Mouse (Mus musculus): Measurements from ENCODE around the gene Nostrin. TPM values are rescaled to one million over a fixed set of nuclear protein-coding genes. Genes with fewer than 3 reads are reported as not detected.
A peak's percentile ranks its signal among the peaks of the same experiment; 100 is the strongest.

Nostrin gene
- polyA plus RNA-seq, 1 experiment from 2014 or later: 19.5 TPM

DNA sequence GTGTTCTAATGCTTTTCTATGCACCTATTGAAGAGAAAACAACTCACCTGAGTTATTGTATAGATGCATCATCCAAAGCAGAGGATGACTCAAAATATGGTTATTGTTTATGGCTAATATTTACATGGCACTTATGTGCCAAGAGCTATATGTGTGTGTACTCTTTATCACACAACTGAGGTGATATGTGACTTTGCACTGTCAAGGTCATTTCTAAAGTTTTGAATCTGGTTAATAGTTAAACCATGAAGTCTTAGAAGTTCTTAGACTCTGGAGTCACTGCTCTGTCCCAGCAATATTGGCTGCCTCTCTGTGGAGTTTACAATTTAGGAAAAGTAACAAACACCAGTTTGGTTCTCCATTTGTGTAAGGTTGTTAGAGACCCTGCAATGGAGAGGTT is 23.3 kb downstream of the Nostrin start:
- Histone ChIP-seq H3K27ac (ENCODE audit: low read length) (no peak overlapping the region), H3K4me2 (ENCODE audit: low read depth, low read length) (no peak overlapping the region), H3K9ac (ENCODE audit: low read length) (no peak overlapping the region), H3K4me3 (ENCODE audit: low read length) (no peak overlapping the region), H3K9me3 (ENCODE audit: control insufficient read depth, low read length) (no peaks in the 10 kb centered on the region), H3K4me1 (replicated peaks; ENCODE audit: control insufficient read depth, insufficient read depth, low read length) (0 out of 2 replicates have a peak, but pooled peaks cover 2% of the 10 kb centered on the region), H3K36me3 (ENCODE audit: control insufficient read depth, insufficient read depth, low read length) (no peaks in the 10 kb centered on the region), H3K27me3 (ENCODE audit: control insufficient read depth, insufficient read depth, low read depth, low read length) (no peaks in the 10 kb centered on the region; the same call in 1 of the 2 replicates)
- no peak for ATAC-seq (ENCODE audit: low read depth)

DNA sequence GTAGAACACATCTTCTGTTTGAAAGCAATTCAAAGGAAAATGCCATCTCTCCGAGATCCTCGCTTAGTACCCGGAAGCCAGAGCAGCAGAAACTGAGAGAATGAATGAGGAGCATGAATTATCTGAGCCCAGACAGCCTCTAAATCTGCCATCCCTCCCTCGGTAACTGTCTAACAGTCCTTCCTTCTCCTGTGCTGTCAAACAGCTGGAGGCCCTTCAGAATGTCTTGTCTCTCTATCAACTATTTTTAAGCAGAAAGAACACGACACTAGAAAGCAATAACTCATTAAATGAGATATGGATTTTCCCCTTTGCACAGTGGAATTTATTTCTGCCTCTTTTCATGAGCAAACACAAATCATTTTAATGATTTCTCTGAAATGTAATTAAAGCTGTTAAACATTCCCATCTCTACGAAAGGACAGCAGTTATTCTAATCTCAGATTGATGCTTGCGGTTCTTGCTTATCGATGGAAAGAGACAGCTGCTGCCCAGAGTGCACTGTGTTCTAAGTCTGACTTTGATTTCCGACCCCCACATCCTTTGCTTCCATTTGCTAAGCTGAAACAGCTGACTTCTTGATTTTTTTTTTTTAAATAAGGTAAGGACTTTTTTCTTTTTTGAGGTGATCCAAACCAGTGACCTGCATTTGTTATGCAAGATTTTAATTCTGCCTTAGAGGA is 34.9 kb downstream of the Nostrin start:
- WGBS: 44% methylated on average over 9 of the region's 9 CpGs
- no peaks in the 10 kb centered on the region for H3K36me3 ChIP-seq (ENCODE audit: control insufficient read depth, insufficient read depth, low read length)
- H3K4me2 ChIP-seq (ENCODE audit: low read depth, low read length): no peak overlapping the region
- ATAC-seq (ENCODE audit: low read depth): no peak
- H3K4me3 ChIP-seq (ENCODE audit: low read length): no peak overlapping the region
- H3K4me1 ChIP-seq (replicated peaks; ENCODE audit: control insufficient read depth, insufficient read depth, low read length): no peaks in the 10 kb centered on the region
- H3K9me3 ChIP-seq (ENCODE audit: control insufficient read depth, low read length): no peaks in the 10 kb centered on the region
- H3K9ac ChIP-seq (ENCODE audit: low read length): no peak overlapping the region
- no peaks in the 10 kb centered on the region for H3K27me3 ChIP-seq (ENCODE audit: control insufficient read depth, insufficient read depth, low read depth, low read length)
- H3K27ac ChIP-seq (ENCODE audit: low read length): no peak overlapping the region

DNA sequence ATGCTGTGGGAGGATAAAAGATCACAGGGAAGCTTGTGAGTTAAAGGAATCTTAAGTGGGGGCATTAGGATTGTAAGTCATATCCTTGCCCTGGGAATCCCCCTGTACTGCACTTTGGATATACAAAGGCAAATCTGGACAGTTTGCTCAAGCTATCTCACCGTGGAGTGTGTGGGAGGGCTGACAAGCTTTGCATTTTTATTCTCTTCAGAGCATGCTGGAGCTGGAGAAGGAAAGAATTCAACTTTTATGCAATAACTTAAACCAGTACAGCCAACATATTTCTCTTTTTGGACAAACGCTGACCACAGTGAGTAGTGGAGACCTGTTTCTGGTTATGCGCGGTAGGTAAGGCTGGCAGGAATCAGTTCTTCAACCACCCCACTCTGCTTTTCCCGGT is 39.7 kb downstream of the Nostrin start:
- no peak for ATAC-seq (ENCODE audit: low read depth)
- 63% methylated on average over 5 of the region's 5 CpGs for WGBS
- no peaks in the 10 kb centered on the region for H3K4me1 ChIP-seq (replicated peaks; ENCODE audit: control insufficient read depth, insufficient read depth, low read length)
- no peak overlapping the region for H3K4me3 ChIP-seq (ENCODE audit: low read length)
- no peak overlapping the region for H3K4me2 ChIP-seq (ENCODE audit: low read depth, low read length)
- H3K36me3 ChIP-seq (ENCODE audit: control insufficient read depth, insufficient read depth, low read length): no peaks in the 10 kb centered on the region
- H3K27me3 ChIP-seq (ENCODE audit: control insufficient read depth, insufficient read depth, low read depth, low read length): no peaks in the 10 kb centered on the region
- H3K9ac ChIP-seq (ENCODE audit: low read length): no peak overlapping the region
- no peak overlapping the region for H3K27ac ChIP-seq (ENCODE audit: low read length)
- H3K9me3 ChIP-seq (ENCODE audit: control insufficient read depth, low read length): no peaks in the 10 kb centered on the region

DNA sequence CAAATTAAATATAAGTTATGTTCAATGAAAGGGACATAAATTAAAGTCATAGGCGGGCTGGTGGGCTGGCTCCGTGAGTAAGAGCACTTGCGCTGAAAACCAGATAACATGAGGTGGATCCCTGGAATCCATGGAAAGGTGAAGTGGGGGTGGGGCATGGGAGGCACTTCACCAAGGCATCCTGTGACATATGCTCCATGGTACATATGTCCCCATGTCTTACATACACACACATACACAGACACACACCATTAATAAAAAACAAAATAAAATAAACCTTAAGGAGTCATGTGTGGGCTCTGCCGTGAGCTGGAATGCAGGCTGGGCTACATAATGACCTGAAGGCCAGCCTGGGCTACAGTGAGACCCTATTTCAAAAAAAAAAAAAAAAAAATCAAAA is 44.1 kb downstream of the Nostrin start:
- H3K4me3 ChIP-seq (ENCODE audit: low read length): no peak overlapping the region
- no peaks in the 10 kb centered on the region for H3K4me1 ChIP-seq (replicated peaks; ENCODE audit: control insufficient read depth, insufficient read depth, low read length)
- ATAC-seq (ENCODE audit: low read depth): no peak
- no peaks in the 10 kb centered on the region for H3K27me3 ChIP-seq (ENCODE audit: control insufficient read depth, insufficient read depth, low read depth, low read length)
- H3K36me3 ChIP-seq (ENCODE audit: control insufficient read depth, insufficient read depth, low read length): 0 out of 2 replicates have a peak, but pooled peaks cover 3% of the 10 kb centered on the region
- no peak overlapping the region for H3K27ac ChIP-seq (ENCODE audit: low read length)
- H3K4me2 ChIP-seq (ENCODE audit: low read depth, low read length): no peak overlapping the region
- no peak overlapping the region for H3K9ac ChIP-seq (ENCODE audit: low read length)
- 78% methylated on average over 4 of the region's 4 CpGs for WGBS
- no peaks in the 10 kb centered on the region for H3K9me3 ChIP-seq (ENCODE audit: control insufficient read depth, low read length)

DNA sequence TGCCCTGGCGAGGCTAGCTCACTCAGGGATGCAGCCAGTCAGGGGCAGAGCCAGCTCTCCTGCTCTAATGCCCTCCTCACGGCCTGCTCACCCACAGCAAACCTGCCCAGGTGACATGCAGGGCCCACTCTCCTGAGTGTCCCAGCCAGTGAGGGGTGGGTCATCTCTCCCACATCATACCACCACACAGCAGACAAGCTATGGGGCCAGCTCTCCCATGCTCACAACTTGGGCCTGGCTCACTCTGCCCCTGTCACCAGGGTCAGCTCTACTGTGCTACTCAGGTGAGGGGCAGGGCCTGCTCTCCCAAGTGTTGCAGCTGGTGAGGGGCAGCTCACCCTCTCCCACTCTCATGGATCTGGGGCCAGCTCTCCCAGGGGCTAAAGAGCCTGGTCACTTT is 52.4 kb downstream of the Nostrin start:
- H3K4me3 ChIP-seq (ENCODE audit: low read length): no peak overlapping the region
- WGBS: 92% methylated on average over 2 of the region's 2 CpGs

DNA sequence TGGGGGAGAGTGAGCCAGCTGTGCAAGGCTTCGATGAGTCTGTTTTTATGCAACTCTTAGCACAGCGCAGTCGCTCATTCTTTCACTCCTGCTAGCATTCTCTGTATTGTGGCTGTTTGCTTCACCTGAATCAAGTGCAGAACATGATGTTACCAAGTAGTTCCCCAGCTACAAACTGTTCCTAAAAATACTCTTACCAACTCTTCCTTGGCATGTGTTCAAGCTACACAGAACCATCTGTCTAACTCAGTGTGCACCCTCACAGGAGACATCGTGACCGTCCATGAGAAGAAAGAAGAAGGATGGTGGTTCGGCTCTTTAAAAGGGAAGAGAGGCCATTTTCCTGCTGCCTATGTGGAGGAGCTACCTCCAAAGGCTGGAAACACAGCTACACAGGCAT is 53.1 kb downstream of the Nostrin start:
- no peaks in the 10 kb centered on the region for H3K27me3 ChIP-seq (ENCODE audit: control insufficient read depth, insufficient read depth, low read depth, low read length)
- no peaks in the 10 kb centered on the region for H3K4me1 ChIP-seq (replicated peaks; ENCODE audit: control insufficient read depth, insufficient read depth, low read length)
- no peak for ATAC-seq (ENCODE audit: low read depth)
- H3K4me2 ChIP-seq (ENCODE audit: low read depth, low read length): no peak overlapping the region
- no peak overlapping the region for H3K4me3 ChIP-seq (ENCODE audit: low read length)
- no peak overlapping the region for H3K27ac ChIP-seq (ENCODE audit: low read length)
- H3K9me3 ChIP-seq (ENCODE audit: control insufficient read depth, low read length): no peaks in the 10 kb centered on the region
- H3K9ac ChIP-seq (ENCODE audit: low read length): no peak overlapping the region
- peaks cover 15% of the 10 kb centered on the region for H3K36me3 ChIP-seq (ENCODE audit: control insufficient read depth, insufficient read depth, low read length)
- 85% methylated on average over 6 of the region's 6 CpGs for WGBS

More for the DNA sequence above, 52.4 kb downstream of the Nostrin start:
- no peak overlapping the region for H3K27ac ChIP-seq (ENCODE audit: low read length)
- no peaks in the 10 kb centered on the region for H3K9me3 ChIP-seq (ENCODE audit: control insufficient read depth, low read length)
- H3K9ac ChIP-seq (ENCODE audit: low read length): no peak overlapping the region
- H3K36me3 ChIP-seq (ENCODE audit: control insufficient read depth, insufficient read depth, low read length): peaks cover 8% of the 10 kb centered on the region
- H3K27me3 ChIP-seq (ENCODE audit: control insufficient read depth, insufficient read depth, low read depth, low read length): no peaks in the 10 kb centered on the region
- H3K4me1 ChIP-seq (replicated peaks; ENCODE audit: control insufficient read depth, insufficient read depth, low read length): no peaks in the 10 kb centered on the region
- H3K4me2 ChIP-seq (ENCODE audit: low read depth, low read length): no peak overlapping the region
- ATAC-seq (ENCODE audit: low read depth): no peak

DNA sequence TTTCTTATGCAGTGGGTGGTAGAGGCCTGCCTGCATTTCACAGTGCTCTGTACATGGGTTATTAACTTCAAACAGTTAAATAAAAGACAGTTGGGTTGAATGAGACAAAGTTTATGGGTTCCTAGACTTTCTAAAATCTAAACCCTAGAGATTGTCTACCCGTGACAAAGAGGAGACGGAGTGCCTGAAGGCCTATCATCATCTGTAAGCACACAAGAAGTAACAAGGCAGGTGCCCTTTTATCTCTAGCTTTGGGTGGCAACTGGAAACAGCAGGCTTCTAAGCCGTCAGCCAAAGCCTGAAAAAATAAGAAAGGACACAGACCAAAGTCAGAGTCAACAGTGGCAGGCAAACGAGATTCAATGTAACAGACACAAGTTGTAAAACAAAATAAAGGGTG is 53.6 kb downstream of the Nostrin start:
- Histone ChIP-seq H3K9me3 (ENCODE audit: control insufficient read depth, low read length) (no peaks in the 10 kb centered on the region), H3K36me3 (ENCODE audit: control insufficient read depth, insufficient read depth, low read length) (peaks cover 19% of the 10 kb centered on the region), H3K4me2 (ENCODE audit: low read depth, low read length) (no peak overlapping the region), H3K4me3 (ENCODE audit: low read length) (no peak overlapping the region), H3K9ac (ENCODE audit: low read length) (no peak overlapping the region), H3K27ac (ENCODE audit: low read length) (no peak overlapping the region), H3K4me1 (replicated peaks; ENCODE audit: control insufficient read depth, insufficient read depth, low read length) (no peaks in the 10 kb centered on the region), H3K27me3 (ENCODE audit: control insufficient read depth, insufficient read depth, low read depth, low read length) (no peaks in the 10 kb centered on the region)
- no peak for ATAC-seq (ENCODE audit: low read depth)
- WGBS: 80% methylated on average over 4 of the region's 4 CpGs

DNA sequence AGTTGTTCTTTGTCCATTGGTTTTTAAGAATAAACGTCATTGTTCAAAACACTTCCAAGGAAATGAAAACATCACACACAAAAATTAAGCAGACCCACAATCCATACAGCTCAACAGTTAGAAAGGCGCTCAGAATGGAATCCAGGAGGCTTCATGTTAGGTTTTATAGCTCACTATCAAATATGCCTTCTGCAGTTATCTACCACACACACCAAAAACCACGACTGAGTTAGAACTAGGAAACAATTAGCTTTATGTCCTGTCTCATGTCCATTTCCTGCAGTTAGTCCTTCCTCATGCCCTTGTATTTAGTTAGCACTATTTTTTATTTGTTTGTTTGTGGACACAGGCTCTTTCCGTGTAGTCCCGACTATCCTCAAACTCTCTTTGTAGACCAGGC is 55.5 kb downstream of the Nostrin start:
- Histone ChIP-seq H3K36me3 (ENCODE audit: control insufficient read depth, insufficient read depth, low read length) (peaks cover 21% of the 10 kb centered on the region), H3K9ac (ENCODE audit: low read length) (no peak overlapping the region), H3K4me2 (ENCODE audit: low read depth, low read length) (no peak overlapping the region), H3K4me3 (ENCODE audit: low read length) (no peak overlapping the region), H3K9me3 (ENCODE audit: control insufficient read depth, low read length) (no peaks in the 10 kb centered on the region), H3K4me1 (replicated peaks; ENCODE audit: control insufficient read depth, insufficient read depth, low read length) (no peaks in the 10 kb centered on the region), H3K27me3 (ENCODE audit: control insufficient read depth, insufficient read depth, low read depth, low read length) (no peaks in the 10 kb centered on the region), H3K27ac (ENCODE audit: low read length) (no peak overlapping the region)
- 81% methylated on average over 5 of the region's 5 CpGs for WGBS
- ATAC-seq (ENCODE audit: low read depth): no peak

DNA sequence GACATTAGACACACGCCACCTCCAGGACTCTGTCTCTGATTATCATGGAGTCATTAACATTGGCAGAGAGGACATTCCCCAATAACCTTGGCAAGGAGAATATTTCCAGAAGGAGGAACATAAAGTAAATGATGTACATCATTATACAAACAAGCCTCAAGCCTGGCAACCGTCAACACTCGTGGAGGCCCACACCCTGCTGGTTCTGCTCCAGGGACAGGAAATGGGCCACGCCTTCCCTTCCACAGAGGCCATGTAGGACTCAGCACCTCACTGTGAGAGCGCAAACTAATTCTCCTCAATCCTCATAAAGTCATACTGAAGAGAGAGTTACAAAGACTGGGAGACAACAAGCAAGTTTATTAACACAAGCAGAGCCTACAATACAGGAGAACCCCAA is 58.0 kb downstream of the Nostrin start:
- no peaks in the 10 kb centered on the region for H3K9me3 ChIP-seq (ENCODE audit: control insufficient read depth, low read length)
- no peak overlapping the region for H3K9ac ChIP-seq (ENCODE audit: low read length)
- H3K27ac ChIP-seq (ENCODE audit: low read length): no peak overlapping the region
- no peak overlapping the region for H3K4me3 ChIP-seq (ENCODE audit: low read length)
- no peaks in the 10 kb centered on the region for H3K27me3 ChIP-seq (ENCODE audit: control insufficient read depth, insufficient read depth, low read depth, low read length)
- 77% methylated on average over 5 of the region's 5 CpGs for WGBS
- ATAC-seq (ENCODE audit: low read depth): no peak
- H3K4me1 ChIP-seq (replicated peaks; ENCODE audit: control insufficient read depth, insufficient read depth, low read length): no peaks in the 10 kb centered on the region
- peaks cover 27% of the 10 kb centered on the region for H3K36me3 ChIP-seq (ENCODE audit: control insufficient read depth, insufficient read depth, low read length)
- H3K4me2 ChIP-seq (ENCODE audit: low read depth, low read length): no peak overlapping the region

DNA sequence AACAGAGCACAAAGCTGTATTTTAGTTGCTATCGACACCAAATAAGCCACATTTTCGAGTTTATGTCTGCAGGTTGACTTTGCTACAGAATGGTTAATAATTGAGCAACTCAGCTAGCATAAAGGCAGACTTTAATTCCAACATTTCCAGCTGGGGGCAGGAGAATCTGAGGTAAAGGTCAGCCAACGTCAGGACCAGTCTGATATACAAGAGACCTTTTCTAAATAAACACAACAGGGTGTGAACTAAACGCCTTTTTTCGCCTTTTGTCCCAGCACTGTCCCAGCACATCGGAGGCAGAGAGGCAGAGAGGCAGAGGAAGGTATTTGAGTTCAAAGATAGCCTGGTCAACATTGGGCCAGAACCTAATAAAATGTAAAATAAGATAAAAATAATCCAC is 69.6 kb downstream of the Nostrin start:
- H3K4me1 ChIP-seq (replicated peaks; ENCODE audit: control insufficient read depth, insufficient read depth, low read length): peaks cover 9% of the 10 kb centered on the region
- no peak overlapping the region for H3K27ac ChIP-seq (ENCODE audit: low read length)
- H3K36me3 ChIP-seq (ENCODE audit: control insufficient read depth, insufficient read depth, low read length): peaks cover 9% of the 10 kb centered on the region; the same call in 1 of the 2 replicates
- no peaks in the 10 kb centered on the region for H3K9me3 ChIP-seq (ENCODE audit: control insufficient read depth, low read length)
- no peaks in the 10 kb centered on the region for H3K27me3 ChIP-seq (ENCODE audit: control insufficient read depth, insufficient read depth, low read depth, low read length)
- peak overlapping the region; percentile 58 for H3K4me2 ChIP-seq (ENCODE audit: low read depth, low read length)
- no peak for ATAC-seq (ENCODE audit: low read depth)
- 9% methylated on average over 6 of the region's 6 CpGs for WGBS
- H3K4me3 ChIP-seq (ENCODE audit: low read length): peak overlapping the region; percentile 92
- H3K9ac ChIP-seq (ENCODE audit: low read length): peak overlapping the region; percentile 91

Measured in lung, embryonic 16.5 days (tissue).